Mouse (Mus musculus): Measurements from ENCODE around the gene Cfap157.

DNA sequence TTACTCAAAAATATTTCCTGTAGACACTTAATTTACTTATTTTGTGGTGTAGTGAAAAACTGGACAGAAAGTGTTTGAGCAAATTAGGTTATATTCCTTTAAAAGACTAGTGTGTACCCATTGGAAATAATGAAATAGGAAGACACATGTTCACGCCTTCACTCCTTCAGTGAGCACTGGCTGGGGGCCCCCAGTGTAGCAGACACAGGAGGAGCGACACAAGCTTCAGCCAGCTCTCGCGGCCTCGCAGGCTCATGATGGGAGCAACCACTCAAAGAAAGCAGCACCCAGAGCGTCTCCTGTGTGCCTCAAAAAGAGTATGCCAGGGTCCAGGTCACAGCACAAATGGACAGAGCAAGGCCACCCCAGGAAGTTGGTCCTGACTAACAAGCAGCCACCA is 41.6 kb upstream of the Cfap157 start:
- no peak for TF ChIP-seq CTCF (IDR thresholded peaks at IDR 0.05)
- TF ChIP-seq POLR2A (IDR thresholded peaks at IDR 0.05; ENCODE audit: insufficient read depth, low read depth, low read length): no peak
- TF ChIP-seq EP300 (IDR thresholded peaks at IDR 0.05; ENCODE audit: insufficient read depth, low read depth, low read length): no peak

All from heart, adult 2 months (tissue).